In genomic region chr11:75835587-75836239, GRCm38 (mm10) we compare ENCODE assay signal across 16 mouse cellular contexts. TPM values are rescaled to one million over a fixed set of nuclear protein-coding genes. Genes with fewer than 3 reads are reported as not detected.
DNase-seq lines count a peak whose midpoint lies in the region; TF ChIP-seq lines count a peak whose summit lies in the region.
"Had no signal": no experiment of that assay in that cellular context is flagged by ENCODE, and none has a peak within 500 bp of the region (broad histone marks: within the 10 kb centered on the region; RNA-seq: fewer than 3 reads in every experiment).

No protein-coding gene starts in this region.

- intact Hi-C loops in heart, adult 2 months (cut with DNase I), result no loop called here

- in situ Hi-C loops in ES-E14 (cut with MboI; ENCODE audit: low sequenced_read_pairs in 2 of 2, unreplicated experiment in 2 of 2), result no loop called here

- peaks cover 4 to 17% of the 10 kb centered on the region in 2 experiments; a peak in 2 of 4 replicates for H3K4me1 ChIP-seq in ES-E14 (ENCODE audit: control insufficient read depth in 2 of 2, insufficient read depth in 2 of 2, low read length in 2 of 2, poor library complexity in 1 of 2)
- no peaks in the 10 kb centered on the region for H3K4me1 ChIP-seq in heart, adult 2 months (ENCODE audit: control insufficient read depth, insufficient read depth, low read length)
- H3K4me1 ChIP-seq: liver, embryonic 13.5 days had no signal

- no peak overlapping the region for H3K27ac ChIP-seq in ES-E14 (ENCODE audit: insufficient read depth, low read depth, low read length, poor library complexity, severe bottlenecking)
- H3K27ac ChIP-seq in heart, adult 2 months, result no peak overlapping the region
- H3K27ac ChIP-seq: embryonic facial prominence, embryonic 13.5 days; forebrain, embryonic 12.5 days; hindbrain, embryonic 14.5 days; left cerebral cortex, adult 2 months; liver, embryonic 13.5 days had no signal

- no peak overlapping the region for H3K9ac ChIP-seq in ES-E14 (ENCODE audit: insufficient read depth, low read depth, low read length, poor library complexity, severe bottlenecking)
- H3K9ac ChIP-seq in heart, adult 2 months (ENCODE audit: low read depth, low read length), result no peak overlapping the region
- H3K9ac ChIP-seq: embryonic facial prominence, embryonic 13.5 days; forebrain, embryonic 12.5 days; hindbrain, embryonic 14.5 days; liver, embryonic 13.5 days had no signal

- no peaks in the 10 kb centered on the region for H3K9me3 ChIP-seq in ES-E14 (ENCODE audit: control insufficient read depth, insufficient read depth, low read depth, low read length)
- H3K9me3 ChIP-seq: embryonic facial prominence, embryonic 13.5 days; forebrain, embryonic 12.5 days; liver, embryonic 13.5 days had no signal

- no peak for TF ChIP-seq CTCF in heart, adult 2 months (IDR thresholded peaks at IDR 0.05)

- peak; percentile 53 to 57 for DNase-seq in right cerebral cortex, adult 2 months (ENCODE audit: low spot score in 2 of 2)
- DNase-seq in right cerebral cortex, postnatal 4 days, result no peak
- DNase-seq in CD4-positive, CD25-positive, alpha-beta regulatory T cell, adult 2 months (ENCODE audit: low read depth, low spot score), result peak; percentile 65
- no peak for DNase-seq in ES-E14 (ENCODE audit: low read depth, low spot score)
- DNase-seq in layer of hippocampus, adult 9-11 months, result peak; percentile 65
- no peak for DNase-seq in gastrocnemius, adult 8-10 months (ENCODE audit: low spot score in 2 of 2)
- no peak for DNase-seq in heart, adult 2 months
- DNase-seq: adrenal gland, postnatal 14 days; cerebellum, postnatal 36 days; kidney, adult 8-10 months; liver, embryonic 13.5 days; lung, postnatal 10 days had no signal

- no peaks in the 10 kb centered on the region for H3K79me2 ChIP-seq in heart, adult 2 months (replicated peaks; ENCODE audit: control insufficient read depth, insufficient read depth, low read length)

- WGBS in heart, adult 2 months, result 74% methylated on average over 11 of the region's 11 CpGs

- no peak for TF ChIP-seq EP300 in heart, adult 2 months (IDR thresholded peaks at IDR 0.05; ENCODE audit: insufficient read depth, low read depth, low read length)

- H3K27me3 ChIP-seq in heart, adult 2 months (ENCODE audit: control insufficient read depth, insufficient read depth, low read length), result no peaks in the 10 kb centered on the region
- H3K27me3 ChIP-seq: embryonic facial prominence, embryonic 13.5 days; forebrain, embryonic 12.5 days; liver, embryonic 13.5 days had no signal

- no peak for TF ChIP-seq POLR2A in heart, adult 2 months (IDR thresholded peaks at IDR 0.05; ENCODE audit: insufficient read depth, low read depth, low read length)

- H3K4me3 ChIP-seq in ES-E14 (ENCODE audit: insufficient read depth in 1 of 2, low read depth in 1 of 2, low read length in 2 of 2, poor library complexity in 1 of 2, severe bottlenecking in 1 of 2), result no peak overlapping the region
- H3K4me3 ChIP-seq in heart, adult 2 months, result no peak overlapping the region
- H3K4me3 ChIP-seq: embryonic facial prominence, embryonic 13.5 days; forebrain, embryonic 12.5 days; left cerebral cortex, adult 2 months; liver, embryonic 13.5 days had no signal

- no peaks in the 10 kb centered on the region; the same call in 1 of the 2 replicates for H3K36me3 ChIP-seq in ES-E14 (ENCODE audit: control insufficient read depth, insufficient read depth, low read length, poor library complexity, severe bottlenecking)
- no peaks in the 10 kb centered on the region for H3K36me3 ChIP-seq in heart, adult 2 months (ENCODE audit: control insufficient read depth, insufficient read depth, low read length)
- H3K36me3 ChIP-seq: embryonic facial prominence, embryonic 13.5 days; forebrain, embryonic 12.5 days; liver, embryonic 13.5 days had no signal

TF ChIP-seq in ES-E14, 5 proteins besides CTCF, POLR2A, EP300 and RAD21:
- TF ChIP-seq CHD2 (IDR thresholded peaks at IDR 0.05; ENCODE audit: low read depth, low read length) (no peak), ZC3H11A (IDR thresholded peaks at IDR 0.05; ENCODE audit: borderline replicate concordance, low read depth, low read length) (no peak), MAFK (IDR thresholded peaks at IDR 0.05; ENCODE audit: insufficient read depth, low read depth, low read length) (no peak), ZNF384 (IDR thresholded peaks at IDR 0.05; ENCODE audit: low read depth, low read length) (0 out of 2 replicates have a peak, but pooled peaks have one; percentile 31)

RNA-seq across cellular contexts. Expression of gene Doc2b, which starts 39.9 kb away (rescaled TPM):
- 0.16 and 0.27 TPM in 2 replicates for total RNA-seq in ES-E14 (2012; rRNA removed)
- 1 to 10 TPM in 2 of 4 experiments, under 1 TPM in 2; 0.41 to 1.4 (median 0.78) TPM for total RNA-seq in gastrocnemius, adult 8-10 months (2022)
- total RNA-seq in heart, adult 2 months (2021), result under 1 TPM; 0.52 to 0.61 TPM
- 0.14 and 0.41 TPM in 2 replicates for polyA plus RNA-seq in heart, adult 2 months (2012; rRNA removed)

Comparison
In these comparisons a context has a peak if more than half of its experiments do, and no peak if none do; other contexts are left out.
1. DNase-seq: peak in right cerebral cortex, adult 2 months (2 of 2), CD4-positive, CD25-positive, alpha-beta regulatory T cell, adult 2 months (single experiment) and layer of hippocampus, adult 9-11 months (single experiment); none in right cerebral cortex, postnatal 4 days (single experiment), ES-E14 (single experiment), gastrocnemius, adult 8-10 months (0 of 2) and heart, adult 2 months (0 of 2).